Mouse (Mus musculus) yolk sac, embryonic 10.5 days (tissue): ENCODE results near the gene Eme2.

Experiments
- DNase-seq: peaks from one replicate; pipeline ENCODE4 v3.0.0-alpha.2; 2017; ENCODE audit warnings: low spot score

The Eme2 gene

DNA sequence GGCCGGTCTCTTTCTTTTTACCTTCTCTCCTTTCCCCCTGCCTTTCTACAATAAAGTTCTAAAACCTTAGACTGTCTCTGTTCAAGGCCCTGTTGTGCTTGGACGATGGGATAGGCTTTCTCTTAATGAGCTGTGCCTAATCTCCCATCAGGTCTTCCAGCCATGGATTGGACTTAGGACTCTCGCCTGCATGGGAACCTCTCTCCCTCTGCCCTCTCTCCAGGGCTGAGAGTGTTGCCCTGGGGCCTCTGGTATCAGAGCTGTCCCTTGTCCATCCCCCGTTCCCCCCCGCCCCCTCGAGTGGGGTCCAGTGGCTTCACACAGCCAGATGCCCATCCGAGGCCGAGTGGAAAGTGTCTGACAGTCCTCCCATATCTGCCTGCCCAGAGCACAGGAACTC lies 19.9 kb downstream of the Eme2 start:
- no peak for DNase-seq

DNA sequence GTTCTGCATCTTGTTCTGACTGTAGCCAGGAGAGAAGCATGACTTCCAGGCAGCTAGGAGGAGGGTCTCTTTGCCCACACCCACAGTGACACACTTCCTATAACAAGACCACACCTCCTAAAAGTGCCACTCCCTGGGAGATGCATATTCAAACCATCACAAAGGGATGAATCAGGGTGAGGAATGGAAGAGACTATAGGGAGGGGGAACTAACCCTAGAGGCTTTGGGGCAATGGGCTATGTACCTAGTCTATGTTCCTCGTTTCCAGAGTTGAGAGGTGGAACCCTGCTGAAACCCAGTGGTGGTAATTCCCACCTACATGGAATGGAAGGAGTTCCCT lies 20.5 kb downstream of the Eme2 start:
- DNase-seq: no peak

DNA sequence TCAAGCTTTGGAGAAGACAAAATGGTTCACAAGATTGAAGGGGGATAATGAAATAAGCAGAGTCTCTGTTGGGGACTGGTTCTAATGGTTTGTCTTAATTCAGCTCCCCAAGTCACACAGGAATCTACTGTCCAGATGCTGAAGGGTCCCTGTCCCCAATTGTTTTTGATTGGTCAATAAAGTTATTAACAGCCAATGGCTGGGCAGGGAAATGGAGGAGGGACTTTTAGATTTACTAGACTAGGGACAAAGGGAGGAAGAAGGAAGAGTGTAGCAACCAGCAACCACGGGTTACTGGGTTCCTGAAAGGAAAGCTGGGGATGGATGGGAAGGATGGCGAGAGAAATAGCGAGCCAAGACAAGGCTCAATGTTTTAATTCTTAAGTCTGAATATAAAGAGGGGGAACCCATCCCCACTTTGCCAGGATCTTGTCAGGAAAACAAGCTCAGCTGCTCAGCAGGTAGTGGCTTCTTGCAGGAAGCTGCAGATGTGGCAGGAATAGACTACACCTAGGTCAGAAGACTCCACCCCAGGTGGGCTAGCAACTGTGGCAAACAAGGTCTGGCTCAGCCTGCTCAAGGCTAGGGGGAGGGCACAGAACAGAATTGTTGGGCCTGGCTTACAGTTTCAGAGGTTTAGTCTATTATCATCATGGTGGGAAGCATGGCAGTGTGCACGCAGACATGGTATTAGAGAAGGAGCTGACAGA lies 21.0 kb downstream of the Eme2 start:
- no peak for DNase-seq

DNA sequence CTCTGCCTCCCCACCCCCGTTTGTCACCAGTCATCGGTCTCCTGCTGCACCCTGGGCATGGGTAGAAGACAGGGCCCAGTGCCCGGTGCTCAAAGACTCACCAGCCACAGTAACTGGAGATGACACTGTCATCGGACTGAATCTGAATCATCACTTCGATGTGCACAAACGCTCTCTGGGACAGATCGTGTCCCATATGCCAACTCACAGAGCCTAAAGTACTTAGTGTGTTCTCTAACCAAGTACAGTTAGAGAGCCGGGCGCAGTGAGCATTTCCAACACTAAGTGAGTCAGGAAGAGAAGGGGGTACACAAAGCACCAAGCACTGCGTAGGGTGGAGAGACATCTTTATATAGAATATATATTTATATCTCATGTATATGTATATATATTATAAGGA lies 27.0 kb downstream of the Eme2 start:
- no peak for DNase-seq

DNA sequence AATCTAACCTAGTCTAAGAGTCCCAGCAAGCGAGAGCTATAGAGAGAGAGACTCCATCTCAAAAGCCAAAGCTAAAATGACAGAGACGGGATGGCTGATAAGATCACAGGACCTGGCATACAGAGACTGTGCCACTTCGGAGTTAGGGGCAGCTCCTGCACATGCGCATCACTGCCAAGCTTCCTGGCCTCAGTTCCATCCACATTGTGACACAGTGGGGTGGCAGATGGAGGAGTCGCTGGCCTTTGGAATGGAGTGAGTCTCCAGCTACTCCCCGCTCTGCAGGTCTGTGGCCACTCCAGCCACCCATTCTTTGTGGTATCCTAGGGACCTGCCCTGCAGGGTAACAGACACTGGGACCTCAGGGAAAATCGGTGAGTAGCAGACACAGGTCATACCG lies 29.1 kb downstream of the Eme2 start, which contains the start of gene Igfals:
Gene Igfals, plus strand, starts transcription at position 222 of the 400 bp plus-strand sequence.
- DNase-seq: no peak

DNA sequence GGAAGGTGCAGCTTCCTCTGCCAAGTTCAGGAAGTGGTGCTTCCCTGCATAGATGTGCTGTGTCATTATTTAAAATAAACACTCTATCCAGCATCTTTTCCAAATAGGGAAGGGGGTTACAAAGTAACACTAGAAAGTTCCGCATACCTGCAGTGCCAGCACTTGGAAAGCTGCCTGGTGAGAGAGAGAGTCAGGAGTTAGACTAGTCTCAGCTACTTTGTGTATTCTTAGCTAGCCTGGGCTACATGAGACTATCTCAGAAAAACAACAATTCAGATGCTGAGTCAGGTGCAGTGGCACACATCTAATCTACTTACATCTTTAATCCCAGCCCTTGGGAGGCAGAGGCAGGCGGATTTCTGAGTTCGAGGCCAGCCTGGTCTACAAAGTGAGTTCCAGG lies 33.1 kb downstream of the Eme2 start:
- no peak for DNase-seq

DNA sequence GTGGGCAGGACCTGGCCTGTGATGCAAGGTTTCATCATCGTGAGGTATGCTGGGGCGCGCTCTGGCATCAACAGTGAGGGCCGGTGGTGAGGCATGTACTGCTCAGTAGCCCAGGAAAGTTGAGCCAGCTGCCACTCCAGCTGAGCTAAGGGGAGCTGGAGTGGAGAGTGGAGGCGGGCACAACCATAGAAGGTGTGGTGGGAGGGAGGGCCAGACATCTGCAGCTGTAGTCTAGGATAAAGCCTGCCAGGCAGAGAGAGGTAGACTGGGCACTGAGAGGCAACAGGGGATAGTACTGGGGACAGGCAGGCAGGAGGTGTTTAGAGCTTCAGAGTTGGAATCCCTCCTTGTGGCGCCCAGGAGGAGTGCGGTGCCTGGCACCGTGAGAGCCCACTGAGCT lies 34.8 kb downstream of the Eme2 start:
- DNase-seq: no peak

DNA sequence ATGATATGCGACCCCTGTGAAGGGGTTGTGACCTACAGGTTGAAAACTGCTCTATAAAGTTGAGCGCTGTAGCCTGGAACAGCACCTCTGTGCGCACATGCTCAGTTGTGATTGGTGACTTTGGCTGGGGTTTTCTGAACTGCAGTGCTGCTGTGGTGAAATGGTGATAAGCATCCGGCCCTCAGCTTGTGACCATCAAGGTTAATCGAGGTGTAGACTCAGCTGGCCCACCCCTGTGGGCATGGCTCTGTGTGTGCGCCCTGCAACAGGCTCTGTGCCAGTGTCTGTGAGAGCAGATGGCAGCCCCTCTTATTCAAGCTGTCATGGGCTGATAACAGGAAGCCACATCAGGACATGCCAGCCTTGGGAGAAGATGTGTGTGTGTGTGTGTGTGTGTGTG lies 35.9 kb downstream of the Eme2 start:
- DNase-seq: no peak

DNA sequence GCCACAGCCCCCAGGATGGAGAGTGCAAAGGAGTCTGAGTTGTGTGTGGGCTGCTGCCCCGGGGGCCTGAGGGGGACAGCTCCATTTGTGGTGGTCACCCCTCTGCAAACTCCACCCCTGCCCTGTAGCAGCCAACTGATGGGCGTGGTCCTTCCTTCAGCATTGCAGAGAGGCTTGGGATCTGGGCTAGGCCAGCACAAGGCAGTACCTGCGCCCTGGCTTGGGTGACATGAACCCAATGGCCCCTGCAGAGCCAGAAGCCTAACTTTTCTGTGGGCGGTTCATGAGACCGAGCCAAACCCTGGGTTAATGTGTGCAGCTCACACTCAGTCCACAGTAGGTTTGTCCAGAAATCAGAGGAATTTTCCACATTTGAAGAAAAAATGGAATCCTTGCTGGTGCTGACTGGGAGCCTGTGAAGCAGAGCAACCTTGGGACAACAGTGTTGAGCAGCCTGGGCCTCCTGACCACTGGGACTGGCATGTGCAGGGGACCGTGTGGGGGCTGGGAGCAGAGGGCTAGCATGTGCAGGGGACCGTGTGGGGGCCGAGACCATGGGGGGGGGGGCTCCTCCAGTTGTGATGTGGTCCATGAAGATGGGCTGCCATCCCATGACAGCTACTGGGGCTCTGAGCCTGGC lies 36.9 kb downstream of the Eme2 start:
- DNase-seq: no peak

DNA sequence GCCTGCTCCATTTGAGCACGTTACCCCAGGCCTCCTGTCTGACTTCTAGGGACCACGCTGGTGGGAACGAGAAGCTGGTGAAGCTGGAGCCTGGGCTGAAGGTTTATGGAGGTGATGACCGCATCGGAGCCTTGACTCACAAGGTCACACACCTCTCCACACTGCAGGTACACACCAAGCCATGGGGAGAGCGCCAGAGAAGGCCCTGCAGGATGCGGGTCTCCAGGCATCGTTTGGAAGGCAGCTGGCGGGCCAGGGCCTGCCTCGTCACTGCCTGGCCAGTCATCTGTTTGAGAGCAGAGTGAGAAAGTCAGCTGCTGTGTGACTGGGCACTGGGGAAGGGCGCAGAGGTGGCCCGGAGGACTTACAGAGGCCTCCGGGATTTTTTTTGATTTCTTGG lies 38.3 kb downstream of the Eme2 start:
- DNase-seq: no peak

DNA sequence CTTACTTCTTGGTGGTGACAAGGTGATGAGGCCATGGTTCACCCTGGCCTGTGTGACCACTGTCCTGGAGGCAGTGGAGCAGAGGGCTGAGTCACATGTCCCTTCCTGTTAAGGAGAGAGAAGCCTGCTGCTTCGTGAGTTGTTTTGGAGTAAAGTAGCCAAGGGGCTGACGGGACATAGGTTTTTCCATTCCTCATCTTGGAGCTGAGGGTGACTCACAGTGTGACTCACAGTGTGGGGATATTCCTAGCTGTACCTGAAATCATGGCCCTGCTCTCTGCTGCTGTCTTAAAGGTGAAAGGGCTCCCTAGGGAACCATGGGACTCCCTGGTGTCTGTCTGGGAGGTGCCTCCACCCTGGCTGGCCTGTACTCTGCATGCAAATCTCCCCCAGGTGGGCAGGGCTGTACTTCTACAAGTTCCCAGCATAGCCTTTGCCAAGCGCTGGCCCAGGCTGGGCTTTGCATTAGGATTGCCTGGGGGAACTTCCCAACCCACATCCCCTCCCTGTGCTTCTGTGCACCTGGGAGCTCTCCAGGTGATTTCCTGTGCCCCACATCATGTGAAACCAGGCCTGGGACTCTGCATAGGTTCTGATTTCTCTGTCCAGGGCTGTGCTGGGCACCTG lies 38.9 kb downstream of the Eme2 start:
- DNase-seq: no peak

DNA sequence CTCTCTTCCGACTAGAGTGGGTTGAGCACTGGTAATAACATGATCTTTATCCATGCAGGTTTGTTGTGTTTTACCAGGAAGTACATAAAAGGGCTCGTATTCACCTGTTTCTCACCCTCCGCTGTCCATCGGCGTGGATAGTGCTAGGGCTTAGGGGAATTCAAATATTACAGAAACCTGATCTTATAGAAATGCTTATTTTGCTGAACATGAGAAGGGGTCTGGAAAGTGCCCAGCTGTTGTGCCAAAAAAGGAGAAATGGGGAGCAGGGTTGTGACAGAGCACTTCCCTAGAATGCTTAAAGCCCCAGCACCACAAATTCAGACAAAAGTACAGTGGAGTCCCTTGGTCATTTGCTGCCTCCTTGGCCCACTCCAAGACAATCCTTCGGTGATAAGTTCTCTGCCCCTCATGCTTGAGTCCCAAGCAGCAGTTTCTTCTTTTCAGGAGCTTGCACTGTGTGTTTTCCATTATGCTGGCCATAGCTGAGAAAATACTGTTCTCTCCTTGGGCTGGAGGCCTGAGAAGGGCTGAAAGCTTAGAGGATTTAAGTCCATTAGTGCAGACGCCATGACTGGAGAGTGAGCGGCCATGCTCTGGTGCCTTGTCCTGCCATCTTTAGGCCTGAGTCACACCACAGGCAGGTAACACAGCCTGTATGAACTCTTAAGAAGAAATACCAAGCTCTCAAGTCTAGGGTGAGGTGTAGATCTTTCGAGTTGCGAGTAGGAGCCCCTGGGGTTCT lies 43.3 kb downstream of the Eme2 start:
- no peak for DNase-seq

DNA sequence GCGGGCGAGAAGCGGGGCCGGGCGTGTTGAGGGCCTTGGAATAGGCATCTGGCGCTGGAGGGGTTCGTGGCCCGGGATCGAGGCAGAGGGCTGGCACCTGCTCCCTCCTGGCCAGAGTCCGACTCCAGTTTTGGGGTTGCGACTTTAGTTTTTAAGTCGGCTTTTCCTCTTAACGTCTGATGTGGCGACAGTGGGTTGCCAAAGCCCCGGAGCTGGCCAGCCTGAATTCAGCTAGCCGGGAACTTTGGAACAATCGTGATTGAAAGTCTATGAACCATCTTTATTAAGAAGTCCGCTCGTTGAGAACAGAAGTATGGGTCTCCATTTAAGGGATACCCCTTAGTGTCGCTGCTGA lies 44.1 kb downstream of the Eme2 start:
- DNase-seq: no peak

DNA sequence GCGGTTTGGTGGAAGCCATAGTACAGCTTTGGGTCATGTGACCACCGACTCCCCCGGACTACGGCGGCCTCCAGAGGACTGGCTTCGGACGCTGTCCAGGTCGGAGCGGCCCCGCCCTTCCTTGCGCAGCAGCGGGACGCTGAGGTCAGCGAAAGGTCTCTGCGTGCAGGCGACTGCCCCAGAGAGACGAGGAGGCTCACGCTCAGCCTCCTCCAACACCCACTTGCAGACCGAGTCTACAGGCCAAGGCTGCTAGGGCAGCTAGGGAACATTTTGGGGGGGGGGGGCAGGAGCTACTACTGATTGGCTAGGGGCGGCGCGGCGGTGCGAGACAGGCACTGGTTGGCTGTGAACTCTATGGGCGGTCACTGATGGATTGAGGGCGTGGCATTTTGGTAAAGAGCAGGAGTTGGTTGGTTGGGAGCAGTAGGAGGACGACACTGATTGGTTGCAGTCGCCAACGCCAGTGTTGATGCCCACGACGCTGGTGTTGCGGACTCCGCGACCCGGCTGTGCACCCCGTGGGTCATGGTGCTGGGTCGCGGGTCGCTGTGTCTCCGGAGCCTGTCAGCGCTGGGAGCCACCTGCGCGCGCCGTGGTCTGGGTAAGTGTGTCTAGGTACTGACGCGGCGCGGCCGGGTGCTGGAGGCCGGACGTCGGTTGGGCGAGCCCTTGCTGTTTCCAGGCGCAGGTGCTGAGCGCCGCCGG lies 44.7 kb downstream of the Eme2 start, which contains the start of gene Fahd1:
Gene Fahd1, minus strand, starts transcription at position 300 of the 708 bp plus-strand sequence.
- peak; percentile 99 for DNase-seq

DNA sequence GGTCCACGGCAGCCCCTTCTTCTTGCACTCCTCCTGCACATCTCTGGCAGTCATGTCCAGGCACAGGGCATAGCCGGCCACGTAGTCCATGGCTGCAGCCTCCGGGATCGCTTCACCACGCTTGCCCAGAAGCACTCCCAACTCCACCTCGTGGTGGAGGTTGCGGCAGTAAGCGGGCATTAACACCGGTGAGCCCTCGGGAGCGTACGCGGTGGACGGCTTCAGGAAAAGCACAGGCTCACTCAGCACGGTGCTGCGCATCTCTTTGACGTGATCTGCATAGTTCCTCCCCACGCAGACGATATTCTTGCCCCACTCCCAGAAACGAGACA lies 45.2 kb downstream of the Eme2 start:
- DNase-seq: no peak

DNA sequence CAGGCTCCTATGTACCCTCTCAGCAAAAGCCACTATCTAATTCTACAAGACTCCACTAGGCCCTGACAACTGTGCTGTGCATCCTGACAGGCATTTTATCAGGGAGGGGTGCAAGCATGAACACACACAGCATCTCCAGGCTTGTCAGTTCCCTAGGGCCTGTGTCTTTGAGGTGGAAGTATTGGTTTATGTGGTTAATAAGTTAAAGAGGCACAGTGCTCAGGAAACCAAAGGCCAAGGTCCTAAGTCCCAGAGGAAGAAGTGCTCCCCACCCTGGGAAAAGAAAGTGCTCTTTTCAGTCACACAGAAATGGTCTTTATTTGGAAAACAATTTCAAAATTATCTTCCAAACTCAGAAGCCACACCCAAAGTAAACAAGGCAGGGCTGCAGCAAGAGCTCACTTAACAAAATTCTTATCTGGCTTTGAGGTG lies 46.3 kb downstream of the Eme2 start:
- DNase-seq: peak; percentile 75

DNA sequence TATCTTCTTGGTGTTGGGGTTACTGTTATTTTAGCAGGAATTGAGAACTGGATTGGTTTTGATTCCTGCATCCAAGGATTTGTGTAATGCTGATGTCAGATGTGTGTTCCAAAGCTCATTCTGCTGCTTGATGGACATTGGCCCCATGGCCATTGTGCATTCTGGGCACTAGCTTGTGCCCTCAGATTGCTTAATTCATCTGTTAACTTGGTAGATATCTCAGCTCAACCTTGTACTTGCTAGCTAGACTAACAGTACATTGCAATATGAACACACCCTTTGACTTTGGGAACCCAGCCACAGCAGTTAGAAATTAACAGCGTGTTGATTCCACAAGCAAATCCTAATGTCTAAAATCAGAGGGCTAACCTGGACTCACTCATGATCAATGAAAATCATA lies 47.5 kb downstream of the Eme2 start:
- no peak for DNase-seq

DNA sequence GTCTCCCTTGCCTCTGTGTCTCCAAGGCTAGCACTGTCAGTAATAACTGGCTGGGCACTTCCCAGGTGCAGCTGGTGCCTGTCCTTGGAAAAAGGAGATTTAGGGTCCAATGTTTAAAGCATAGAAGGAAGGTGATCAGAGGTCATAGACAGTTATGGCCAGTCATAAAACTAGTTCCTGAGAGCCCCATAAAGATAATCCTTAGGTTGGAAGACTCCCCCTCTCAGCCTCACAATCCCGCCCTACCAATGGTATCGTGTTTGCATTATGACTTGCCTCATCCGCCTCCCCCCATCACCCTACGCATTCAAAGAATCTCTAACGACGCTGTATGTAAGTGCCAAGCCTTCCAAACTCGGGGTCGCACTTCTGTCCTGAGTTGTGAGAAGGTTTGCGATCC lies 50.4 kb downstream of the Eme2 start:
- DNase-seq: no peak

DNA sequence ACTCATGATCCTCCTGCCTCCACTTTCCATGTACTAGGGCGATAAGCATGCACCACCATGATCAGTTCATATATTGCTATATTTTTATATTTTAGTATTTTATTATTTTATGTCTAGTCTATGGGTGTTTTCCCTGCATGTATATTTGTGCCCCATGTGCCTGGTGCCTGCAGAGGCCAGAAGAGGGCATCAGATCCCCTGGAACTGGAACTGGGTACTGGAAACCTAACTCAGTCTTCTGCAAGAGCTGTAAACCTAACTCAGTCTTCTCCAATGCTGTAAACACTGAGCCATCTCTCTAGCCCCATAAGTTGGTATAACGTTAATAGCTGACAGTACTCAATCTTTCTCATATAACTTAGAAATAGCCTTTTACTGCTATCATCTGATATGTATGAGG lies 52.3 kb downstream of the Eme2 start:
- DNase-seq: no peak

DNA sequence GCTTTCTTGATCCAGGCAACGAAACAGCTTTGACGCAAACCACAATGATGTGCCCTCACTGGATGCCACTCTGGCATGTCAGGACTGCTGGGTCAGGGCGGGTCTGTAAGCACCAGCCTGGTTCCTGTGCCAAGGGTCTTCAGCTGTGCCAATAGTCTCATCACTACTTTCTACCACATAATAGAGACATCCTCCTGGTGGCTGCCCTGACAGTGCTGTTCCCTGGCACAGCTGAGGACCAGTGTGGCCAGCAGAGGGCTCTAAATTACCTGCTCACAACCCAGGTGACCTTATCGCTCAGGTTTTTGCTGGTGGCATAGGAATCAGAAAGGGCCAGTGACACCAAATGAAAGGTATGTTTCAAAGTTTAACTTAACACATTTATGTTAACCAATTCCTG lies 53.8 kb downstream of the Eme2 start:
- DNase-seq: peak; percentile 13

DNA sequence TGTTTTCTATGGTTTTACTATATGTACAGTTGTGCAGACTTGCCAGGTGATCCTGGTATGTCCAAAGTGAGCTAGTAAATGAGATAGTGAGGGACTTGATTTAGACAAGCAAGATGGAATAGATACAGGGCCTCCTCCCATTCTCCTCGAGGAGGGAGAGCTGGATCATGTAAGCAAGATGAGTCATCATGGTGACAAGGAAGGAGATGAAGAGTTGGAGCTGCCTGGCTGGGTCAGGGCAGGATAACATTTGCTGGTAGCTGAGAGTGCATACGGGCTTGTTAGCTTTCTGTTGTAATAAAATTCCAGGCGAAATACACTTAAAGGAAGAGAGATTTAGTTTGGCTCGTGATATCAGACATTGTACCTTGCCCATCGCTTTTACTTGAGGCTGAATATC lies 54.5 kb downstream of the Eme2 start:
- DNase-seq: no peak

DNA sequence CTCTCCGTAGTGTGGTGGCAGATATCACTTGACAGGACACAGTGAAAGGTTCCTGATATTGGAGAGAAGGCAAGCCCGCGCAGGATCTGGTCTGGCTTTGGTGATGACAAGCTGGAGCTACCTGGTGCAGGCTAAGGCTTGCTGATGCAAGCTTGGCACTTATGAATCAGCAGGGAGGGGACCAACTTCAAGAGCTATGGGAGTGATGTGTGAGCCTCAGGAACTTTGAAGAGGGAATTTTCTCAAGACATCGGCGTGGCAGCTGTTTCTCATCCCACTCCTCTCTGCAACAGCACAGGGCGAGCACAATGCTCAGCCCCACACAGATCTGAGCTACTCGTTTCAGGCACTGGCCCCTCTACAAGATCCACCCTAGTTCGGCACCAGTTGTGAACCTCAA lies 55.0 kb downstream of the Eme2 start, which contains the start of gene Hagh:
Gene Hagh, plus strand, starts transcription at position 302 of the 400 bp plus-strand sequence.
- no peak for DNase-seq
